Mouse (Mus musculus) heart, adult 9 months (tissue): Measurements from ENCODE around the gene S1pr5.
"Not testable (repeated sequence)": the region's sequence is repeated elsewhere in the genome, so short reads cannot be mapped to it uniquely, and the experiment has no call there.

ENCODE experiments used
- DNase-seq, 2 experiments: peaks; one replicate each; pipeline ENCODE4 v3.0.0; 2022; ENCODE audit warnings: low spot score in 2 of 2

Gene S1pr5

GRCm38 (mm10) chr9:21266889-21267288, 18.6 kb upstream of the S1pr5 start:
- no peak for DNase-seq

GRCm38 (mm10) chr9:21265611-21266010, 17.4 kb upstream of the S1pr5 start:
- DNase-seq = no peak

- peak; percentile 99 to 100 for DNase-seq
Measured at GRCm38 (mm10) chr9:21265000-21265561, 16.8 kb upstream of the S1pr5 start, which contains the start of gene Atg4d. Gene Atg4d (plus strand): TSS chr9:21265293.

DNA sequence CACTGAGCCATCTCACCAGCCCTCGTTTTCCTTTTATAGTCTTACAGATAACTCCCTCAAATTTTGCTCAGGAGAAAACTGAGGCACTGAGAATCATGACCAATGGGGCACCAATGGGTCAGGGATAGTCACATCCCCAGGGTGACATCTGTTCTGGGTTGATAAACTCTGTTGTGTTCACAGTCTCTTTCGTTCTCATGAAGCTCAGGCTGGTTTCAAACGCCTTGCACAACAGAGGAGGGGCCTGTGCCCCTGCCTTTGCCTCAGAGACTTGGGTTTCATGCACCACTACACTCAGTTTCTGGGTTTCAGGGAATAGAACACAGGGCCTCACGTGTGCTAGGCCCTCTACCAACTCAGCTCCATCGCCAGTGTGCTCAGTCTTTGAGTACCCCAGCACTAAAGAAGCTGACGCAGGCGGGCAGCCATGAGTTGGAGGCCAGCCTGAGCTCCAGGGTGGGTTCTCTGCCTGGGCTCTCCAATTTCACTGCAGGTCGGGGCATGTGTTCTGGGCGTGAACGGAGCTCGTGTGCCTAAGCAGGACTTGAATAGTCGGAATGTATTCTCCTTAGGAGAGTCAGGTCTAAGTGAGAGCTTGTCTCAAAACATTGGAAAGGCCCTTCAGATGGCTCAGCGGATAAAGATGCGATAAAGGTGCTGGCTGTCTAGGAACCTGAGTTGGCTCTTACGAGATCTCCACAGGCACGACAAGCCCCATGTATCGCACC, 16.2 kb upstream of the S1pr5 start:
- DNase-seq = no peak

DNA sequence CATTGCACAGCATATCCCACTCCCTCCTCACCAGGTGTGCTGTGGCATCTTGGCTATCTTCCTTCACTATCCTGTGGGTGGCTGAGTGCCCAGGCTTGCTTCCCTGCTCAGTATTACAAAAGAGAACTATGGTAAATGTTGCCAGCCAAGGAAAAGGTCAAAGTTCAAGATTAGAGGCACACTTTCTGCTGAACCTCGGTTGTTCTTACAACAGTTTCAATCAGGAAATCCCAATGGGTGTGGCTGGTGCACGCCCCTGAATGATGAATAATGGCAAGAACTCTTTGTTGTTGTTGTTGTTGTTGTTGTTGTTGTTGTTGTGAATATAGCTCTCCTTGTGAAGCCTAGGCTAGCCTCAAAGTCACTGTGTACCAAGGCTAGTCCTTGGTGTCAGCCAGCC, 13.6 kb upstream of the S1pr5 start:
- DNase-seq = no peak

- no peak for DNase-seq
Measured at GRCm38 (mm10) chr9:21260491-21261040, 12.3 kb upstream of the S1pr5 start.

GRCm38 (mm10) chr9:21256349-21256748, 8.1 kb upstream of the S1pr5 start:
- DNase-seq = not testable (repeated sequence)

DNA sequence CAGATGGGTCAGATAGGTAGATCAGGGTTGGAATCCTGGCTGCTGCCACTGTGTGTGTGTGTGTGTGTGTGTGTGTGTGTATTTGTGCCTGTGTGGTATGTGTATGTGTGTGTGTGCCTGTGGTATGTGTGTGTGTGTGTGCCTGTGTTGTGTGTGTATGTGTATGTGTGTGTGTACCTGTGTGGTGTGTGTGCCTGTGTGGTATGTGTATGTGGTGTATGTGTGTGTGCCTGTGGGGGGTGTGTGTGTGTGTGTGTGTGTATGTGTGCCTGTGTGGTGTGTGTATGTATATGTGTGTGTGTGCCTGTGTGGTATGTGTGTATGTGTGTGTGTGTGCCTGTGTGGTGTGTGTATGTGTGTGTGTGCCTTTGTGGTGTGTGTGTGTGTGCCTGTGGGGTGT, 6.4 kb upstream of the S1pr5 start:
- no peak for DNase-seq

DNA sequence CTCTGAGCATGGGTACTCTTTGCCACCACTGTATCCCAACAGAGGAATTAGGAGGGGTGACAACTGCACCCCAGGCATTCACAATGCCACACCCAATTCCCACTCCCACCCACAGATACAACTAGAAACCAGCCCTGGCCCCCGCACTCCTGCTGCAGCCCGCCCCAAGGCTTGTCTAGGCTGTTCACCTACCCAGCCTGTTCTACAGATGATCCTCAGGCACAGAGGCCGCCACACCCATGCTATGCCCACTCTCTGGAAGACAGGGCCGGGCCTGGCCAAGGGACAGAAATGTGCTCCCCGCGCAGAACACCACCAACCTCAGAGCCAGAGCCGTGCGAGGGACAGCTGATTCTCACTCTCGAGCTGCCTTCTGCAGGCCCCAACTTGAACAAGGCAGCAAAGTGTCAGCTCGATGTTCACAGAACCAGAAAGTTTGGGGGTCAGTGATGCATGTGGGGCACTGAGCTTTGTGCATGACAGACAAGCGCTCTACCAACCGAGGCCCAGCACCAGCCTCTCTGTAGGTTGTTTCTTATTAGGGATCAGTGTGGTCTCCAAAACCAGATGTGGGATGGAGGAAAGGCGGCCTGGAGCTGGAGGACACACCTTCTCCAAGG, 3.0 kb upstream of the S1pr5 start:
- DNase-seq = no peak

DNA sequence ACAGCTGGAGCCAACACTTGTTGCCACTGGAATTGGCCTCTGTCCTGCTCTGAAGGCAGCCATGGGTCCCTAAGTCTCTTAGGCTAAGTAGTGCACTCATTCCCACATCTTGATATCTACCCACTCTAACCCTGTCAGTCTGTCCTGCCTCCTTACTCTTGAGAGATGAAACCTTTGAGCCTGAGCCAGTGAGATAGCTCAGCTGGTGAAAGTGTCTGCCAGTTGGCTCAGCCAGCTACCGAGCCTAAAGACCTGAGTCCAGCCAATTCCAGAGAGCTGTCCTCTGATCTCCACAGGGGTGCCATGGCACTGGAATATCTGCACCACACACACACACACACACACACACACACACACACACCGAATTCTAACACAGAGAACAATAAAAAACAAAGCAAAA, 2.3 kb upstream of the S1pr5 start:
- peak in 1 of 2 experiments; percentile 46 for DNase-seq

GRCm38 (mm10) chr9:21249629-21250508, 1.6 kb upstream of the S1pr5 start:
- no peak for DNase-seq

- no peak for DNase-seq
Measured at GRCm38 (mm10) chr9:21246342-21246741, 1.9 kb downstream of the S1pr5 start.

- no peak for DNase-seq
Measured at GRCm38 (mm10) chr9:21245113-21245487, 3.1 kb downstream of the S1pr5 start.

DNA sequence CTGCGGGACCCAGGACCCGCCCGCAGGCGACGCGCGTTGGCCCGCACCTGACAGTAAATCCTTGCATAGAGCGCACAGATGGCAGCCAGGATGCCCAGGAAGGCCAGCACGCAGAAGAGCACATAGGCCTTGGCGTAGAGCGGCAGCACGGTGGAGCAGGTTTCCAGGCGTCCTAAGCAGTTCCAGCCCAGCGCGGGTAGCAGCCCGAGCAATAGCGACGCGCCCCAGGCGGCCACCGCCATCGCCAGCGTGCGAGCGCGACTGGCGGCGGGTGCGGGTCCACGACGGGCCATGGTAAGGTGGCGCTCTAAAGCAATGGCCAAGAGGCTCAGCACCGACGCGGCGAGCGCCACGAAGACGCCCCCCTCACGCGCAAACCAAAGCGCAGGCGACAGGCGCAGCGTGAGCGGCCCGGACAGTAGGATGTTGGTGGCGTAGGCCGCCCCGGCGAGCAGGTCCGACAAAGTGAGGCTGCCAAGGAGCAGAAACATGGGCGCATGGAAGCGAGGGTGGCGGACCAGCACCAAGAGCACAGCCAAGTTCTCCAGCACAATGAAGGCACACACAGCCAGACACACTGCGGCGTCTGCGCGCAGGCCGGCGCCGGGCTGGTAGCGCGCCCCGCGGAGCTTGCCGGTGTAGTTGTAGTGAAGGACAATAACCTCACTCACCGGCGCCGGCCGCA, 3.7 kb downstream of the S1pr5 start:
- no peak for DNase-seq

- no peak for DNase-seq
Measured at GRCm38 (mm10) chr9:21243826-21244427, 4.3 kb downstream of the S1pr5 start.

DNA sequence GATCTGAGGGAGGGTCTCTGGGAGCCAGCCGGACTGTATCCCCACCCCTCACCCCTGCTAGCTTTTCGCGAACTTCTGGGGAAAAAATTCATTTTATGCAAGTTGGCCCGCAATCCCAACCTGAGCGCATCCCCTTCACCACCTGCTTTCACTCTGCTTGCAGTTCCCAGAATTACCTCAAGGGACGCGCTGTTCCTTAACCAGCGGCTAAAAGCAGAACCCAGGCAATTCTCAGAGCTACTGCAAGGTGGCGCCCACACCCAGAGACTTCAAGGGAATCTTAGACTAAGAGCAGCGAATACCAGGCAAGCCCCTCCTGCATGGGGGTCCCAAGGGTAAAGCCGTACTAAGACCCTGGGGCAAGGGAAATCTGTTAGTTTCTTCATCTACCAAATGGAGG, 6.9 kb downstream of the S1pr5 start:
- peak; percentile 65 to 71 for DNase-seq

- no peak for DNase-seq
Measured at GRCm38 (mm10) chr9:21239465-21239848, 8.8 kb downstream of the S1pr5 start.

DNA sequence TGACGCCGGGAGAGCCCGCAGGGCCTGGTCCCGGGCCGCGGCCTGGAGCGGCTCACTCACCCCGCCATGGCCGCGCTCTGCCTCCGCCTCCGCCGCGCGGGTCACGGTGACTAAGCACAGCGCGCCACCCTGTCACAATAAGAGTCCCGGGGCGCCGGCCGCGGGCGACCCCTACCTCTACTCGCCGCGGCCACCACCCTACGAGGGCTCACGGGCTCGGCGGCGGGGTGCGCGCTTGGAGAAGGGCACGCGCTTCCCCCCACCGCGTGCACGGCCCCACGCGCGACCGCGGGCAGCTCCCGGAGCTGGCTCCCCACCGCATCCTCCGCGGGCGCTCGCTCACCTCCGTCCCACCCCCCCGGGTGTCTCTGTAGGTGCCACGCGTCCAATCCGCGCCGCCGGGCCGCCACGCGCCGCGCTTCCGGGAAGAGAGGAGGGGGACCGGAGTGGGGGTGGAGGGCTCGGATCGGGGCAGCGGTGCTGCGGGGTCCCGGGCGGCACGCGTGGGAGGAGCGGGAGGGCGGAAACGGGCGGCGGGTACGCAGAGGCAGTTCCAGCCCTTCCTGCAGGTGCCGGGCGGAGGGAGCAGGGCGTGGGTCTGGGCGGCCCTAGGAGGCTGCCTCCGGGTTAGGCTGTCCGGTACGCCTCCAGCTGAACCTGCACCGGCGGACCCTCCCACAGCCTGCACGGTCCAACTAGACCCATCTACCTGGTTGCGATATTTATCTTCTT, 9.3 kb downstream of the S1pr5 start, which contains the start of gene Keap1:
TSS of gene Keap1 (minus strand) at position 629 of the 732 bp plus-strand sequence.
- peak; percentile 83 to 88 for DNase-seq

GRCm38 (mm10) chr9:21238004-21238732, 10.1 kb downstream of the S1pr5 start:
- DNase-seq = peak; percentile 61 to 64
